Mouse (Mus musculus) kidney, adult 2 months (tissue): ENCODE results near the gene Parp16. TPM values are rescaled to one million over a fixed set of nuclear protein-coding genes. Genes with fewer than 3 reads are reported as not detected.

Experiments
- DNase-seq: peaks from one replicate; pipeline ENCODE4 v3.0.0; 2021
- H3K27ac ChIP-seq: fragments of 200-500 bp; 2 replicates; pipeline ENCODE4 v1.5.1; 2012; ENCODE audit warnings: low read depth, low read length, control low read depth, inconsistent platforms; ENCODE audit not compliant: insufficient read depth
- H3K27me3 ChIP-seq: fragments of 200-500 bp; replicated peaks from 2 replicates; pipeline ENCODE4 v1.6.1; 2012; ENCODE audit warnings: mild to moderate bottlenecking, moderate library complexity, low read length, inconsistent platforms; ENCODE audit not compliant: control insufficient read depth, insufficient read depth
- H3K36me3 ChIP-seq: fragments of 200-500 bp; 2 replicates; pipeline ENCODE4 v1.6.1; 2012; ENCODE audit warnings: mild to moderate bottlenecking, moderate library complexity, low read length, inconsistent platforms; ENCODE audit not compliant: control insufficient read depth, insufficient read depth
- H3K4me1 ChIP-seq: fragments of 200-500 bp; 2 replicates; pipeline ENCODE4 v1.6.1; 2011; ENCODE audit warnings: low read length; ENCODE audit not compliant: control insufficient read depth, insufficient read depth
- H3K4me3 ChIP-seq: fragments of 200-500 bp; 2 replicates; pipeline ENCODE4 v1.5.1; 2011; ENCODE audit warnings: mild to moderate bottlenecking, low read depth, low read length, control low read depth; ENCODE audit not compliant: insufficient read depth
- CTCF ChIP-seq: fragments of 200-500 bp; conservative IDR thresholded peaks from 2 replicates; pipeline ENCODE4 v1.5.1; 2011; ENCODE audit warnings: low read depth, mild to moderate bottlenecking, control low read depth, low read length, moderate library complexity, mixed read lengths; ENCODE audit not compliant: insufficient read depth, insufficient read length
- POLR2A ChIP-seq: fragments of 200-500 bp; IDR thresholded peaks from one replicate; pipeline ENCODE4 v1.6.1; 2011; ENCODE audit warnings: low read depth, low read length, control low read depth
- WGBS: fragments of 180-500 bp; shearing (Covaris S2); methylation state at CpG from one replicate; pipeline ENCODE4 v1.1.7; 2018; 5-methylcytosine and 5-hydroxymethylcytosine counted together
- polyA plus RNA-seq: library from polyadenylated mRNA; depleted of rRNA; stranded (reverse); fragments of >200 nt; gene quantifications from 2 replicates; pipeline ENCODE4 v1.2.3, GENCODE M21; 2012

Parp16 gene
- polyA plus RNA-seq, 1 experiment: 11.0 TPM

GRCm38 (mm10) chr9:65172654-65173053, 22.5 kb upstream of the Parp16 start:
- H3K4me1 ChIP-seq: no peaks in the 10 kb centered on the region
- H3K4me3 ChIP-seq: no peak overlapping the region
- no peak overlapping the region for H3K27ac ChIP-seq
- H3K36me3 ChIP-seq: no peaks in the 10 kb centered on the region
- H3K27me3 ChIP-seq: no peaks in the 10 kb centered on the region
- DNase-seq: no peak
- TF ChIP-seq CTCF (no peak), POLR2A (no peak)
- 54% methylated on average over 9 of the region's 9 CpGs for WGBS

DNA sequence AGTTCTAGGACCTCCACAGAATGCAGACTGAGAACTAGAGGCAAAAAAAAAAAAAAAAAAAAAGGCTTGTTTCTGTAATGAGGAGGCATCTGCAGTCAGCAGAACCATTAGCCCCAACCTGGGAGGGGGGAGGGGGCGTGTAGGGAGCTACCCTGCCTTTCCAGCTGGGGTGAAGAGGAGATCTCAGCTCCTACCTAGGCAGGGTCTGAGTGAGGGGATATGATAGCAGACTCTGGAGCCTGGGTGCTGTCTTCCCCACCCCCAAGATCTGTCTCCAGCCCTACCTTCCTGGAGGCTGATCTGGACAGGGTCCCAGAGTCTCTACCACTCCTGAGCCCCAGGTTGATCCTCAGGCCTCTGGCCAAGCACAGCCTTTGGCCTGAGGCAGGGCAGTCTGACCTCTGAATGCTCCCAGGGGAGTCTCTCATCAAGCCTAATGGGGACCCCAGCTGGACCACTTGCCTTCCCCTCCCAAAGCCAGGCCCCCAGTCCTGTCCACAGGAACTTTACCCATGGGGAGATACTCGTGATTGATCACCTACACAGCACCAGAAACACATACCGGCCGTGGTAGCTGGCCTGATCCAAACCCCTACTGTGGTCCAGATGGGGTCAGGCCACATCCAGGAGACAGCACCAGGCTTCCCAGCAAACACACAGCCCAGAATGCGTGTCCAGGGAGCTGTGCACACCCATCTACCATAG, 19.8 kb upstream of the Parp16 start:
- TF ChIP-seq POLR2A (no peak), CTCF (no peak)
- 77% methylated on average over 5 of the region's 5 CpGs for WGBS
- no peaks in the 10 kb centered on the region for H3K4me1 ChIP-seq
- no peaks in the 10 kb centered on the region for H3K27me3 ChIP-seq
- no peaks in the 10 kb centered on the region for H3K36me3 ChIP-seq
- H3K27ac ChIP-seq: no peak overlapping the region
- H3K4me3 ChIP-seq: no peak overlapping the region
- no peak for DNase-seq

DNA sequence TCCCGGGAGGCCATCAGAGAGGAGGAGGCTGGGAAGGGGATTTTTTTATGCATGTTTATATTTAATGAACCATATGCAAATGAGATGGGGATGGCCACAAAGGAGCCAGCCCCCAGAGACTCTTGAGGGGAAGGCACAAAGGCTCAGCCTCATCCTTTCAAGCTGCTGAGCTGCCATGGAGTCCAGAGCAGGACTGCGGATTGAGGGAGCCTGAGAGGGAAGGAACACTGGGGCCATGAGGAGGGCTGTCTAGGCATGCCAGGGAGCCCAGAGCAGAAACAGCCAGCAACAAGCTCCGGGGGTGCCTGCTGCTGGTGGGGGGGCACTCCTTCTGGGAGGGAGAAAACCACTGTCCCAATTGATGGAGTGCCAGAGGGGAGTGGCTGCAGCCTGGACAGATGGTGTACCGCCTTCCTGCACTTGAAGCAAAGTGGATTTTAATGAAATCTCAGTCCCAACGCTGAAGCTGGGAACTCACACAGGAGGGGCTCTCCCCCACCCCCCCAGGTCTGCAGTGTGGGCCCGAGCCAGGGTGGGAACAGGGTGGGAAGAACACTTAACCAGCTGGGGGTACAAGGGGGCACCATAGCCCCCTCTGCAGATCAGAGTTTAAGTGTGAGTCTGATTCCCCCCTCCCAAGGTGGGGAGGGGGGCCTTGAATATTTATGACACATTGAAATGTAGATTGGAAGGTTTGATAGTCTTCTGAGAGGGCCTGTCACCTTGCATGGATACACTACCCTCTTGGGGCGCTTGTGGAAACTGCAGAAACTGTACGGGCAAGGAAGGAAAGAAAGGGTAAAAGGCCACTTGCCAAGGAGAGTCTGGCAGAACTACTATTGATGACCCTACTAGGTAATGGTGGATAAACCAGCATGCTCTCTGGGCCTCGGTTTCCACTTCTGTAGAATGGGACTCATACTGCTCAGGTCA, 18.9 kb upstream of the Parp16 start:
- Histone ChIP-seq H3K4me3 (no peak overlapping the region), H3K4me1 (no peaks in the 10 kb centered on the region), H3K27me3 (no peaks in the 10 kb centered on the region), H3K27ac (no peak overlapping the region), H3K36me3 (no peaks in the 10 kb centered on the region)
- no peak for DNase-seq
- TF ChIP-seq CTCF (no peak), POLR2A (no peak)
- WGBS: 54% methylated on average over 9 of the region's 9 CpGs

- TF ChIP-seq CTCF: no peak
- TF ChIP-seq POLR2A: no peak
- Histone ChIP-seq H3K36me3 (no peaks in the 10 kb centered on the region), H3K4me1 (no peaks in the 10 kb centered on the region), H3K27me3 (no peaks in the 10 kb centered on the region), H3K4me3 (no peak overlapping the region), H3K27ac (no peak overlapping the region)
- DNase-seq: no peak
- WGBS: 95% methylated on average over 3 of the region's 3 CpGs
These were observed 17.7 kb upstream of the Parp16 start for GRCm38 (mm10) chr9:65177497-65177896.

- no peaks in the 10 kb centered on the region for H3K27me3 ChIP-seq
- no peaks in the 10 kb centered on the region for H3K4me1 ChIP-seq
- no peak overlapping the region for H3K27ac ChIP-seq
- H3K36me3 ChIP-seq: no peaks in the 10 kb centered on the region
- no peak for TF ChIP-seq POLR2A
- no peak for TF ChIP-seq CTCF
- 78% methylated on average over 10 of the region's 10 CpGs for WGBS
- no peak for DNase-seq
- H3K4me3 ChIP-seq: no peak overlapping the region
These were observed 17.2 kb upstream of the Parp16 start for GRCm38 (mm10) chr9:65177912-65178311.

GRCm38 (mm10) chr9:65178336-65179213, 16.6 kb upstream of the Parp16 start:
- DNase-seq: no peak
- no peak overlapping the region for H3K4me3 ChIP-seq
- H3K27ac ChIP-seq: no peak overlapping the region
- H3K27me3 ChIP-seq: no peaks in the 10 kb centered on the region
- no peak for TF ChIP-seq POLR2A
- TF ChIP-seq CTCF: no peak
- no peaks in the 10 kb centered on the region for H3K36me3 ChIP-seq
- H3K4me1 ChIP-seq: no peaks in the 10 kb centered on the region
- 37% methylated on average over 22 of the region's 22 CpGs for WGBS
